Comparison of ENCODE assay signal across 15 mouse cellular contexts in the genomic region with DNA sequence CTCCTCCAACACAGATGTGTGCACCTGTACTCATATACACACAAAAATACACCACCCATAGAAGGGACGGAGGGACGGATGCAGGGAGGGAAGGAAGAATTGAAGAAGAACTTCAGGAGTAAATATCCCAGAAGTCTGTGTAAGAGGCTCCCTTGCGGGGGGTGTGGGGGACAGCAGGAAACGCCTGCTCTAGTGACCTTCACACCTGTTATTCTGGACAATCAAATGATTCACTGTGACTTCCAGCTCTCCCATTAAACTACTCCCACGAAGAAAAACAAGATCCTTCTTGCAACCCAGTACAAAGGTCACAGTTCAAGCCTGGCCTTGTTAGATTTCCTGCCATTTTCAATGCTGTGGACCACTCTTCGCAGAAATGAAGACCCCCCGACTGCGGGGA.
"Had no signal": no experiment of that assay in that cellular context is flagged by ENCODE, and none has a peak within 500 bp of the region (broad histone marks: within the 10 kb centered on the region; RNA-seq: fewer than 3 reads in every experiment).

No protein-coding gene starts in this region.

- H3K4me3 ChIP-seq: midbrain, embryonic 10.5 days; midbrain, embryonic 12.5 days; myocyte; neural tube, embryonic 13.5 days; neural tube, embryonic 15.5 days had no signal

- H3K4me2 ChIP-seq: lung, embryonic 14.5 days; midbrain, embryonic 12.5 days; neural tube, embryonic 13.5 days; neural tube, embryonic 15.5 days had no signal

- H3K9ac ChIP-seq: lung, embryonic 14.5 days; midbrain, embryonic 12.5 days; neural tube, embryonic 13.5 days; neural tube, embryonic 15.5 days had no signal

- H3K4me1 ChIP-seq: midbrain, embryonic 10.5 days; midbrain, embryonic 12.5 days; neural tube, embryonic 13.5 days; neural tube, embryonic 15.5 days had no signal

- H3K9me3 ChIP-seq: midbrain, embryonic 10.5 days; midbrain, embryonic 12.5 days; neural tube, embryonic 13.5 days; neural tube, embryonic 15.5 days had no signal

- H3K36me3 ChIP-seq: midbrain, embryonic 10.5 days; midbrain, embryonic 12.5 days; neural tube, embryonic 13.5 days; neural tube, embryonic 15.5 days had no signal

- DNase-seq: lung, adult 18-20 months; lung, embryonic 14.5 days; lung, postnatal 10 days; lung, postnatal 4 days; midbrain, embryonic 14.5 days; right cerebral cortex, postnatal 14 days; thymus, adult 18-20 months; thymus, postnatal 14 days; thymus, postnatal 36 days had no signal

- H3K27ac ChIP-seq: midbrain, embryonic 10.5 days; midbrain, embryonic 12.5 days; neural tube, embryonic 13.5 days; neural tube, embryonic 15.5 days had no signal

- H3K27me3 ChIP-seq: midbrain, embryonic 12.5 days; neural tube, embryonic 13.5 days; neural tube, embryonic 15.5 days had no signal

- ATAC-seq: midbrain, embryonic 16.5 days had no signal
